In genomic region chr19:29249933-29250332, GRCm38 (mm10) we compare ENCODE assay signal across 7 mouse cellular contexts. TPM values are rescaled to one million over a fixed set of nuclear protein-coding genes. Genes with fewer than 3 reads are reported as not detected.
A peak's percentile ranks its signal among the peaks of the same experiment; 100 is the strongest.
DNase-seq lines count a peak whose midpoint lies in the region; ATAC-seq and TF ChIP-seq lines count a peak whose summit lies in the region.

No protein-coding gene starts in this region.

- H3K27ac ChIP-seq in lung, embryonic 15.5 days = no peak overlapping the region
- H3K27ac ChIP-seq in forebrain, embryonic 13.5 days = peak overlapping the region; percentile 98; the same call in 1 of the 2 replicates
- H3K27ac ChIP-seq in liver, embryonic 13.5 days = no peak overlapping the region
- H3K27ac ChIP-seq in stomach, embryonic 16.5 days (ENCODE audit: low read length) = no peak overlapping the region
- no peak overlapping the region for H3K27ac ChIP-seq in thymus, adult 2 months (ENCODE audit: control insufficient read depth, insufficient read depth, low read length)

- H3K9ac ChIP-seq in lung, embryonic 15.5 days = no peak overlapping the region
- peak overlapping the region; percentile 95 for H3K9ac ChIP-seq in forebrain, embryonic 13.5 days
- peak overlapping the region; percentile 100; the same call in 1 of the 2 replicates for H3K9ac ChIP-seq in liver, embryonic 13.5 days
- 0 out of 2 replicates have a peak overlapping the region, but pooled peaks have one; percentile 99 for H3K9ac ChIP-seq in stomach, embryonic 16.5 days (ENCODE audit: low read length)

- peak overlapping the region; percentile 84; the same call in 1 of the 2 replicates for H3K4me3 ChIP-seq in lung, embryonic 15.5 days
- H3K4me3 ChIP-seq in forebrain, embryonic 13.5 days = peak overlapping the region; percentile 92
- peak overlapping the region; percentile 84 for H3K4me3 ChIP-seq in liver, embryonic 13.5 days (replicated peaks)
- H3K4me3 ChIP-seq in stomach, embryonic 16.5 days (replicated peaks; ENCODE audit: low read length) = peak overlapping the region; percentile 88
- H3K4me3 ChIP-seq in thymus, adult 2 months (ENCODE audit: control insufficient read depth, insufficient read depth, low read length) = no peak overlapping the region

- TF ChIP-seq POLR2A in thymus, adult 2 months (IDR thresholded peaks at IDR 0.05; ENCODE audit: control insufficient read depth, extremely low read depth, insufficient read depth, low read length, poor library complexity) = no peak

- H3K9me3 ChIP-seq in lung, embryonic 15.5 days = no peaks in the 10 kb centered on the region
- no peaks in the 10 kb centered on the region for H3K9me3 ChIP-seq in forebrain, embryonic 13.5 days (replicated peaks)
- no peaks in the 10 kb centered on the region for H3K9me3 ChIP-seq in liver, embryonic 13.5 days (replicated peaks)
- no peaks in the 10 kb centered on the region for H3K9me3 ChIP-seq in stomach, embryonic 16.5 days (replicated peaks; ENCODE audit: control insufficient read depth, low read length)

- no peaks in the 10 kb centered on the region for H3K36me3 ChIP-seq in lung, embryonic 15.5 days
- H3K36me3 ChIP-seq in forebrain, embryonic 13.5 days (ENCODE audit: poor library complexity, severe bottlenecking) = no peaks in the 10 kb centered on the region
- H3K36me3 ChIP-seq in liver, embryonic 13.5 days = peaks cover 4% of the 10 kb centered on the region; the same call in 1 of the 2 replicates
- H3K36me3 ChIP-seq in stomach, embryonic 16.5 days (ENCODE audit: control insufficient read depth, insufficient read depth, low read length) = no peaks in the 10 kb centered on the region
- no peaks in the 10 kb centered on the region for H3K36me3 ChIP-seq in thymus, adult 2 months (ENCODE audit: control insufficient read depth, insufficient read depth, low read length)

- WGBS in lung, embryonic 15.5 days = 46% methylated on average over 4 of the region's 4 CpGs
- WGBS in forebrain, embryonic 13.5 days = 63% methylated on average over 4 of the region's 4 CpGs
- 22% methylated on average over 4 of the region's 4 CpGs for WGBS in liver, embryonic 13.5 days (ENCODE audit: insufficient replicate concordance)
- WGBS in stomach, embryonic 16.5 days = 39% methylated on average over 4 of the region's 4 CpGs
- WGBS in thymus, adult 2 months = 91% methylated on average over 4 of the region's 4 CpGs

- no peak for TF ChIP-seq CTCF in thymus, adult 2 months (IDR thresholded peaks at IDR 0.05; ENCODE audit: borderline replicate concordance, control insufficient read depth, extremely low read depth, insufficient read depth, low read length, poor library complexity)

- H3K27me3 ChIP-seq in lung, embryonic 15.5 days = no peaks in the 10 kb centered on the region
- H3K27me3 ChIP-seq in forebrain, embryonic 13.5 days = no peaks in the 10 kb centered on the region
- H3K27me3 ChIP-seq in liver, embryonic 13.5 days = no peaks in the 10 kb centered on the region
- no peaks in the 10 kb centered on the region for H3K27me3 ChIP-seq in stomach, embryonic 16.5 days (ENCODE audit: control insufficient read depth, insufficient read depth, low read length)
- H3K27me3 ChIP-seq in thymus, adult 2 months (ENCODE audit: control insufficient read depth, insufficient read depth, low read length) = no peaks in the 10 kb centered on the region

- H3K4me2 ChIP-seq in lung, embryonic 15.5 days = peak overlapping the region; percentile 88; the same call in 1 of the 2 replicates
- peak overlapping the region; percentile 83 for H3K4me2 ChIP-seq in forebrain, embryonic 13.5 days
- H3K4me2 ChIP-seq in liver, embryonic 13.5 days = peak overlapping the region; percentile 88
- H3K4me2 ChIP-seq in stomach, embryonic 16.5 days (ENCODE audit: low read depth, low read length) = peak overlapping the region; percentile 91

- no peak for DNase-seq in lung, postnatal 4 days
- no peak for DNase-seq in liver, embryonic 13.5 days
- DNase-seq in thymus, adult 2 months = no peak

- H3K4me1 ChIP-seq in lung, embryonic 15.5 days = peaks cover 24% of the 10 kb centered on the region
- peaks cover 52% of the 10 kb centered on the region for H3K4me1 ChIP-seq in forebrain, embryonic 13.5 days
- peaks cover 44% of the 10 kb centered on the region for H3K4me1 ChIP-seq in liver, embryonic 13.5 days (replicated peaks)
- H3K4me1 ChIP-seq in stomach, embryonic 16.5 days (ENCODE audit: control insufficient read depth, insufficient read depth, low read length) = peaks cover 23% of the 10 kb centered on the region
- peaks cover 5% of the 10 kb centered on the region for H3K4me1 ChIP-seq in thymus, adult 2 months (replicated peaks; ENCODE audit: control insufficient read depth, insufficient read depth, low read length)

- no peak for ATAC-seq in lung, embryonic 15.5 days (ENCODE audit: borderline replicate concordance, extremely low read depth, low FRiP score, low TSS enrichment)
- no peak for ATAC-seq in forebrain, embryonic 13.5 days
- no peak for ATAC-seq in liver, embryonic 13.5 days (ENCODE audit: low read depth)
- ATAC-seq in stomach, embryonic 16.5 days (ENCODE audit: insufficient read depth, low FRiP score) = no peak
- no peak for ATAC-seq in inflammation-experienced regulatory T-cells, adult 6 months

RNA-seq across cellular contexts. Expression of gene Jak2, which starts 1.7 kb away (rescaled TPM):
- polyA plus RNA-seq in lung, embryonic 15.5 days (2015; fragmentation: Nextera tagmentation; extraction: Ambion mirVana) = 7.7 and 8.3 TPM in 2 replicates
- polyA plus RNA-seq in forebrain, embryonic 13.5 days (2015; fragmentation: Nextera tagmentation; extraction: Ambion mirVana) = 10.1 and 10.7 TPM in 2 replicates
- polyA plus RNA-seq in liver, embryonic 13.5 days (2015; fragmentation: Nextera tagmentation; extraction: Ambion mirVana) = 10.9 and 11.8 TPM in 2 replicates
- 4.4 and 5.0 TPM in 2 replicates for polyA plus RNA-seq in stomach, embryonic 16.5 days (2015; fragmentation: Nextera tagmentation; extraction: Ambion mirVana)
- polyA plus RNA-seq in inflammation-experienced regulatory T-cells, adult 6 months (2017; shearing (Covaris generic)) = 10 to 100 TPM; 21.2 to 26.9 (median 23.4) TPM
- 14.8 and 16.1 TPM in 2 replicates for polyA plus RNA-seq in thymus, adult 2 months (2012; rRNA removed)
